Mouse (Mus musculus): ENCODE data around the gene Tpt1.

GRCm38 (mm10) chr14:75847669-75848068 lies 2.8 kb downstream of the Tpt1 start:
- TF ChIP-seq CTCF (IDR thresholded peaks at IDR 0.05; ENCODE audit: control insufficient read depth, insufficient read depth, insufficient read length) (no peak), MYOG (IDR thresholded peaks at IDR 0.05; ENCODE audit: control insufficient read depth, extremely low read depth, insufficient read length) (no peak), USF1 (IDR thresholded peaks at IDR 0.05; ENCODE audit: low read depth) (no peak), MAX (IDR thresholded peaks at IDR 0.05) (no peak), CEBPB (IDR thresholded peaks at IDR 0.05; ENCODE audit: low read depth) (no peak)

All from C2C12 (cell line).